Mouse (Mus musculus) intestine, embryonic 14.5 days (tissue): ENCODE measurements at regions not wholly inside any gene's neighbourhood (a gene's known extent, or its start where the extent isn't known, plus 50 kb on each side); places are given as distances from the start of the nearest gene placed in this dataset.

ENCODE experiments used
- ATAC-seq: fragments of 200-750 bp; cut with Nextera tagmentation; replicated peaks from 2 replicates; pipeline ENCODE4 v1.8.0; 2017; ENCODE audit warnings: low read depth, moderate number of reproducible peaks, moderate TSS enrichment, moderate library complexity; ENCODE audit not compliant: low FRiP score, low TSS enrichment
- DNase-seq: peaks from one replicate; pipeline ENCODE4 v3.0.0-alpha.2; 2018; ENCODE audit warnings: low spot score
- H3K27ac ChIP-seq: fragments of 300-500 bp; sonication (generic); 2 replicates; pipeline ENCODE4 v1.5.1; 2014; ENCODE audit warnings: low read depth, mild to moderate bottlenecking, control low read depth
- H3K27me3 ChIP-seq: fragments of 300-500 bp; sonication (generic); replicated peaks from 2 replicates; pipeline ENCODE4 v1.6.1; 2014; ENCODE audit warnings: low read length, control low read depth; ENCODE audit not compliant: control insufficient read depth, insufficient read depth
- H3K36me3 ChIP-seq: fragments of 300-500 bp; sonication (generic); 2 replicates; pipeline ENCODE4 v1.6.1; 2014; ENCODE audit warnings: low read length, control low read depth; ENCODE audit not compliant: control insufficient read depth, insufficient read depth
- H3K4me1 ChIP-seq: fragments of 300-500 bp; sonication (generic); replicated peaks from 2 replicates; pipeline ENCODE4 v1.6.1; 2014; ENCODE audit warnings: low read length, control low read depth, mixed read lengths; ENCODE audit not compliant: control insufficient read depth, insufficient read depth
- H3K4me2 ChIP-seq: fragments of 300-500 bp; sonication (generic); 2 replicates; pipeline ENCODE4 v1.6.1; 2014; ENCODE audit warnings: low read length
- H3K4me3 ChIP-seq: fragments of 300-500 bp; sonication (generic); 2 replicates; pipeline ENCODE4 v1.5.1; 2014; ENCODE audit warnings: low read depth, low read length, control low read depth, mixed read lengths
- H3K9ac ChIP-seq: fragments of 300-500 bp; sonication (generic); 2 replicates; pipeline ENCODE4 v1.6.1; 2014; ENCODE audit warnings: mild to moderate bottlenecking, low read length
- H3K9me3 ChIP-seq: fragments of 300-500 bp; sonication (generic); 2 replicates; pipeline ENCODE4 v1.6.1; 2016; ENCODE audit warnings: low read length, control low read depth; ENCODE audit not compliant: control insufficient read depth
- WGBS: fragments of 180-500 bp; shearing (Covaris S2); extraction: QIAGEN DNeasy Blood & Tissue Kit; methylation state at CpG from one replicate; pipeline ENCODE4 v1.1.7; 2014; 5-methylcytosine and 5-hydroxymethylcytosine counted together

DNA sequence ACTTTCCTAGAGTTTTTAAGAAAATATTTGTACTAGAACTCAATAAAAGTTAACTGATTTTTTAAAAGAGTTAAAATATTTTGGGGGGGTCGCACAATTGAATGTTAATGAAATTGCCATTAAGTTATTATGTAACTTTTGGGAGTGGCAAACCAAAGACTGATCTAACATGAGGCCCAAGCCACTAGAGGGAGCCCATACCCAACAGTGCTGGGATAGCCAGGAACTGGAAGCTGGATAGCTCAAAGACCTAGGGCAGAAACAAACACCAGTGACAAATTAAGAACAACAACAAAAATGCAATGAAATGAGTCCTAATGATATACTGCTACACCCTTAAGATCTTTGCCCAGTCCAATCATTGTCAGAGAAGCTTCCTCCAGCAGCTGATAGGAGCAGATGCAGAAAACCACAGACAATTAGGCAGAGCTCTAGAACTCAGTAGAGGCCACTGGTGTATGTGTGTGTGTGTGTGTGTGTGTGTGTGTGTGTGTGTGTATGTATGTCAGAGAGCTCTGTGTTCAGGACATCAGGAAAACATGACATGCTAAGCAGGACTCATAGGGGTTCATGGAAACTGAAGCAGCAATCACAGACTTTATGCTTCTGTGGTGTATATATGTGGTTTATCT is 1052.6 kb upstream of the Adgrl4 start:
- 7% methylated on average over 1 of the region's 1 CpGs for WGBS
- Histone ChIP-seq H3K4me2 (no peak overlapping the region), H3K9ac (no peak overlapping the region), H3K27ac (no peak overlapping the region), H3K36me3 (no peaks in the 10 kb centered on the region), H3K4me3 (no peak overlapping the region), H3K4me1 (no peaks in the 10 kb centered on the region), H3K9me3 (no peaks in the 10 kb centered on the region), H3K27me3 (no peaks in the 10 kb centered on the region)
- ATAC-seq = no peak
- DNase-seq = peak; percentile 56

DNA sequence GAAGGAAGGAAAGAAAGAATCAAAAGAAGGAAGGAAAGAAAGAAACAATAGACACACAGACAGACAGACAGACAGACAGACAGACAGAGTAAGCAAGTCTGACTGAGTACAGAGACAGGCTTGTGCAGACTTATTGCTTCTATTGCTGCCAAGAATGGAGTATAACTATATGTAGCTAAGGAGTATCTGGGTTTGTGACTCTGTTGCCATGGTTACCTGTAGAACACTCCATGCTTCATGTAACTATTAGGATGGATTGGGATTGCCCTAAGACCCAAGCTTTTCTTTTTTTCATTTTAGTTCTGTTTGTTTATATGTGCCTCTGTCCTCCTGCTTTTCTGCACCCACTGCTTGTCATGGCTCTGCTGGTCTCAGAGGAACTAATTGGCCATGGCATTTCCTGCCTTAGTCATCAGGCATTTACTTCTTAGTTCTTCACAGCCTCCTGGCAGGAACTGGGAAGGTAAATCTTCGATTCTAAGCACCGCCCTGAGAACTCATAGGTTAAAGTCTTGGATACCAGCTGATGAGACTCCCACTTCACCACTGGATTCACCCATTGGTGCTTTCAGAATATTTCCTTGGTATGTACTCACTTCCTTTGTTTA is 1035.9 kb upstream of the Adgrl4 start:
- Histone ChIP-seq H3K4me2 (no peak overlapping the region), H3K36me3 (no peaks in the 10 kb centered on the region), H3K27ac (no peak overlapping the region), H3K9me3 (no peaks in the 10 kb centered on the region), H3K4me3 (no peak overlapping the region), H3K4me1 (no peaks in the 10 kb centered on the region), H3K9ac (no peak overlapping the region), H3K27me3 (no peaks in the 10 kb centered on the region)
- DNase-seq (no peak), ATAC-seq (no peak)
- 87% methylated on average over 2 of the region's 2 CpGs for WGBS

DNA sequence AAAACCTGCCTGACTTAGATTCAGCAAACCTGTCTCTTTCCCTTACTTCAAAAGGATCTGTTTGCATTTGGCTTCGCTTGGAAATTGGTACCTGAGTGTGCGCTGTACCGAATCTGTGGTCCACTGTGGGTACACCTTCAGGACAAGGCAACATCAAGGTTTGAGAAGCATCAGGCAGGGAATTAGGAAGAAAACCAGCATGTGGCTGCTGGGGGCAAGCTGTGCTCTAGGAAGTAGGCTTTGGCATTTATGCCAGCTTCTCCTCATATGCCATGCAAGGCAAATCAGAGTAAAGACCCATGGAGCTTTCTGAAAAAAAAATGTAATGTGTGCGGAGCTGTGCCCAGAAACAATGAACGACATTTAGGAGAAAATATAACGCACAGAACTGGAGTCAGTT is 1031.6 kb upstream of the Adgrl4 start:
- Histone ChIP-seq H3K27ac (no peak overlapping the region), H3K9me3 (no peaks in the 10 kb centered on the region), H3K4me1 (no peaks in the 10 kb centered on the region), H3K9ac (no peak overlapping the region), H3K27me3 (no peaks in the 10 kb centered on the region), H3K4me3 (no peak overlapping the region), H3K36me3 (no peaks in the 10 kb centered on the region), H3K4me2 (no peak overlapping the region)
- 93% methylated on average over 6 of the region's 6 CpGs for WGBS
- no peak for ATAC-seq
- no peak for DNase-seq

DNA sequence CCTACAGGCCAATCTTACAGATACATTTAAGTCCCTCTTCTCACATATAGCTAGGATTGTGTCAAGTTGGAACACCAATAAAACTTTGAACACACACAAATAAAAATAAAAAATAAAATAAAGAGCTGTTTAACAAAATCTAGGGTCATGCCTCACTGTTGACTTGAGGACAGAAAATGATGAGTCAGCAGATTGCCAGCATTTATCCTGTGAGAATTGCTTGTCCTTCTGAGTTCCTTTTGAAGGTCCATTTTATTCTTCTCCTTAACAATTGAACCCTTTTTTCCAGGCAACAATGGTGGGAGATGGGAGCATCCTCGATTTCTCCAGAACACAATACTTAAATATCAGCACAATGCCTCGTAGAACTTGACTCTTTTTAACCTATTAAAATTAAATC is 1022.4 kb upstream of the Adgrl4 start:
- Histone ChIP-seq H3K4me1 (no peaks in the 10 kb centered on the region), H3K4me2 (no peak overlapping the region), H3K36me3 (no peaks in the 10 kb centered on the region), H3K9me3 (no peaks in the 10 kb centered on the region), H3K4me3 (no peak overlapping the region), H3K27ac (no peak overlapping the region), H3K27me3 (no peaks in the 10 kb centered on the region), H3K9ac (no peak overlapping the region)
- DNase-seq = no peak
- no peak for ATAC-seq
- WGBS = 81% methylated on average over 2 of the region's 2 CpGs

DNA sequence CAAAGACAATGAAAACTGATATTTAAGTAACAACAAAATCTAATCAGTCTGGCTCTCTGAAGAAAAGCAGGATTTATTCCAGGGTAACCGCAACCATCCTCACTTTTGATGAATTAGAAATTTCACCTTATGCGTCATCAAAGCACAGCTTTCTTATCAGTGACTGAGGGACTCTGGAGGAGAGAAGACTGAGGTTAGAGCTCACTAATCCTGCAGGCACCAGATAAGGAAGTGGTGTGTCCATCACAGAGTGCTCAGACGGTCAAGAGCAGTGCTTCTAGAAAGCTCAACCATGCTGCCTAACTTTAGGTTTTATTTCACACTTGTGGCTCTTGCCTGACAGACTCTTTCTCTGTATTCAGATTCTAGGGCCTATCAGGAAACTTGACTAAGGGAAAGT is 1021.2 kb upstream of the Adgrl4 start:
- H3K4me1 ChIP-seq = no peaks in the 10 kb centered on the region
- WGBS = 74% methylated on average over 3 of the region's 3 CpGs

DNA sequence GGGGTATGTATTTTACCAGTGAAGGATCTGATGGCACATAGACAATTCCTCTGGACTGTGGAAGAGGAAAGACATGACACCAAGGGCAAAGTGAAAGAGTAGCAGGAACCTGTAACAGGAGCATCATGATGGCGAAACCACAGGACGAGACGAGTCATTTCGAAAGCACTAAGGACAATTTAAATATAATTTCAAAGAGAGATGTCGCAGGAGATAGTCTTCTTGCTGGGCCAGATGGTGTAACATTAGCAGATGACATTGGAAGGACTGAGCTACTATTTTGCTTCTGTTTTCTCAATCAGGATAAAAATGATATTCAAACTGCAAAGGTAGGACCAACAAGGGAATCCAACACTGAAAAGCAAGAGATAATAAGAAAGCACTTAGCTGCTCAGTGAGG is 1009.7 kb upstream of the Adgrl4 start:
- Histone ChIP-seq H3K36me3 (no peaks in the 10 kb centered on the region), H3K27me3 (no peaks in the 10 kb centered on the region), H3K4me2 (no peak overlapping the region), H3K4me3 (no peak overlapping the region), H3K27ac (no peak overlapping the region), H3K9me3 (no peaks in the 10 kb centered on the region), H3K9ac (no peak overlapping the region), H3K4me1 (no peaks in the 10 kb centered on the region)
- DNase-seq = no peak
- WGBS = 91% methylated on average over 5 of the region's 5 CpGs
- no peak for ATAC-seq

More for the DNA sequence above, 1021.2 kb upstream of the Adgrl4 start:
- no peak overlapping the region for H3K27ac ChIP-seq
- no peaks in the 10 kb centered on the region for H3K9me3 ChIP-seq
- H3K4me2 ChIP-seq = no peak overlapping the region
- no peak for DNase-seq
- ATAC-seq = no peak
- no peaks in the 10 kb centered on the region for H3K36me3 ChIP-seq
- H3K9ac ChIP-seq = no peak overlapping the region
- no peak overlapping the region for H3K4me3 ChIP-seq
- no peaks in the 10 kb centered on the region for H3K27me3 ChIP-seq

DNA sequence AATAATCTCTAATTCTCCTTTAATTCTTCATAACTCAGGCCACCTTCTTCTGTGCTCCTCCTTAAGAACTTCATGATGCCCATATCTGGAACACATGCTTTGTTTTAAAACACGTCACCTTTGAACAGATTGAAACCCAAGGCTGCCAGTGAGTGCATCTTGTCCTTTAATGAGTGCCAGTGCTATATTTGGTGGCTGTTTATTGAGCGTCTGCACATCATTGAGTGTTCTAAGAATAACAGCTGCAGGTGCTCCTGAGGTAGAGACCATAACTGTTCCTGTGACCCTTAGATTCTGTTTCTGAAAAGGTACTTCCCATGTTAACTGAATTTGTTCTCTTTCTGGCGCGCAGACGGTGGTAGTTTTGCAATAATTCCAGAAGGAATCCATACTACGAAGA is 1006.4 kb upstream of the Adgrl4 start:
- ATAC-seq (no peak), DNase-seq (no peak)
- H3K4me2 ChIP-seq = no peak overlapping the region
- H3K9me3 ChIP-seq = no peaks in the 10 kb centered on the region
- no peak overlapping the region for H3K27ac ChIP-seq
- H3K4me3 ChIP-seq = no peak overlapping the region
- no peaks in the 10 kb centered on the region for H3K36me3 ChIP-seq
- H3K9ac ChIP-seq = no peak overlapping the region
- WGBS = 88% methylated on average over 6 of the region's 6 CpGs
- no peaks in the 10 kb centered on the region for H3K27me3 ChIP-seq
- no peaks in the 10 kb centered on the region for H3K4me1 ChIP-seq

DNA sequence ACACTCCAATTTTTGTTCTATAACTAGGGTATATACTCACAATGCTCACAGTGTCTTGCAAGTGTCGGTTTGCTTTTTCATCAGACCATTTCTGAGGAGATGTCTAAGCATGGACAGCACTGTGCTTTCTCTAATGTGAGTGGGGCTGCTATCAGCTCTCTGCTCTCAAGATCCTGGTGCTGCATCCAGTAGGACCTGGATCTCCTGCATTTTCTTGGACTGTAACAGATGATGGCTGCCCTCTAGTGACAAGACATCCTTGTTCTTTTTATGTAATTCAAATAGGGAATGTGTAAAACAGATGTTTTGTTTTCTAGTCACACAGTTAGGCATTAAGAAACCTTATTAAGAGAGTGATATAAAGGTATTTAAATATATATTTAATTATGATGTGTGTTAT is 1002.5 kb upstream of the Adgrl4 start:
- ATAC-seq = no peak
- Histone ChIP-seq H3K4me3 (no peak overlapping the region), H3K4me2 (no peak overlapping the region), H3K4me1 (no peaks in the 10 kb centered on the region), H3K9ac (no peak overlapping the region), H3K27me3 (no peaks in the 10 kb centered on the region), H3K27ac (no peak overlapping the region), H3K9me3 (no peaks in the 10 kb centered on the region), H3K36me3 (no peaks in the 10 kb centered on the region)
- WGBS = 67% methylated on average over 1 of the region's 1 CpGs
- DNase-seq = no peak
